Mouse (Mus musculus): ENCODE data around the gene Ntng2. TPM values are rescaled to one million over a fixed set of nuclear protein-coding genes. Genes with fewer than 3 reads are reported as not detected.

Gene Ntng2
- polyA plus RNA-seq, 1 experiment, result not detected

GRCm38 (mm10) chr2:29183266-29183924 lies 69.4 kb downstream of the Ntng2 start:
- 80% methylated on average over 6 of the region's 6 CpGs for WGBS
- Histone ChIP-seq H3K27ac (ENCODE audit: insufficient read depth, low read depth, low read length) (no peak overlapping the region), H3K4me3 (ENCODE audit: insufficient read depth, low read depth, low read length) (no peak overlapping the region), H3K4me1 (ENCODE audit: control insufficient read depth, insufficient read depth, low read length) (peaks cover 7% of the 10 kb centered on the region)
- TF ChIP-seq POLR2A (IDR thresholded peaks at IDR 0.05; ENCODE audit: insufficient read depth, low read depth, low read length), result no peak
- TF ChIP-seq CTCF (IDR thresholded peaks at IDR 0.05; ENCODE audit: insufficient read depth, low read depth, low read length), result no peak

GRCm38 (mm10) chr2:29181111-29181510 lies 71.7 kb downstream of the Ntng2 start:
- Histone ChIP-seq H3K4me1 (ENCODE audit: control insufficient read depth, insufficient read depth, low read length) (peaks cover 7% of the 10 kb centered on the region), H3K4me3 (ENCODE audit: insufficient read depth, low read depth, low read length) (no peak overlapping the region), H3K27ac (ENCODE audit: insufficient read depth, low read depth, low read length) (no peak overlapping the region)
- TF ChIP-seq POLR2A (IDR thresholded peaks at IDR 0.05; ENCODE audit: insufficient read depth, low read depth, low read length) (no peak), CTCF (IDR thresholded peaks at IDR 0.05; ENCODE audit: insufficient read depth, low read depth, low read length) (no peak)
- 86% methylated on average over 2 of the region's 2 CpGs for WGBS

GRCm38 (mm10) chr2:29179810-29180209 lies 73.0 kb downstream of the Ntng2 start:
- Histone ChIP-seq H3K4me1 (ENCODE audit: control insufficient read depth, insufficient read depth, low read length) (peaks cover 7% of the 10 kb centered on the region), H3K27ac (ENCODE audit: insufficient read depth, low read depth, low read length) (no peak overlapping the region), H3K4me3 (ENCODE audit: insufficient read depth, low read depth, low read length) (no peak overlapping the region)
- TF ChIP-seq CTCF (IDR thresholded peaks at IDR 0.05; ENCODE audit: insufficient read depth, low read depth, low read length) (no peak), POLR2A (IDR thresholded peaks at IDR 0.05; ENCODE audit: insufficient read depth, low read depth, low read length) (no peak)
- 58% methylated on average over 4 of the region's 4 CpGs for WGBS

- 96% methylated on average over 3 of the region's 3 CpGs for WGBS
- no peak overlapping the region for H3K4me3 ChIP-seq (ENCODE audit: insufficient read depth, low read depth, low read length)
- no peak overlapping the region for H3K27ac ChIP-seq (ENCODE audit: insufficient read depth, low read depth, low read length)
- peaks cover 4% of the 10 kb centered on the region for H3K4me1 ChIP-seq (ENCODE audit: control insufficient read depth, insufficient read depth, low read length)
- TF ChIP-seq POLR2A (IDR thresholded peaks at IDR 0.05; ENCODE audit: insufficient read depth, low read depth, low read length) (no peak), CTCF (IDR thresholded peaks at IDR 0.05; ENCODE audit: insufficient read depth, low read depth, low read length) (no peak)
These were observed 77.9 kb downstream of the Ntng2 start for GRCm38 (mm10) chr2:29174887-29175286.

GRCm38 (mm10) chr2:29168067-29168466 lies 84.7 kb downstream of the Ntng2 start:
- 94% methylated on average over 5 of the region's 5 CpGs for WGBS
- Histone ChIP-seq H3K4me1 (ENCODE audit: control insufficient read depth, insufficient read depth, low read length) (no peaks in the 10 kb centered on the region), H3K4me3 (ENCODE audit: insufficient read depth, low read depth, low read length) (no peak overlapping the region), H3K27ac (ENCODE audit: insufficient read depth, low read depth, low read length) (no peak overlapping the region)
- no peak for TF ChIP-seq POLR2A (IDR thresholded peaks at IDR 0.05; ENCODE audit: insufficient read depth, low read depth, low read length)
- TF ChIP-seq CTCF (IDR thresholded peaks at IDR 0.05; ENCODE audit: insufficient read depth, low read depth, low read length), result no peak

GRCm38 (mm10) chr2:29151941-29152340 lies 100.9 kb downstream of the Ntng2 start:
- no peak overlapping the region for H3K4me3 ChIP-seq (ENCODE audit: insufficient read depth, low read depth, low read length)
- TF ChIP-seq POLR2A (IDR thresholded peaks at IDR 0.05; ENCODE audit: insufficient read depth, low read depth, low read length) (no peak), CTCF (IDR thresholded peaks at IDR 0.05; ENCODE audit: insufficient read depth, low read depth, low read length) (no peak)
- 67% methylated on average over 2 of the region's 2 CpGs for WGBS
- H3K27ac ChIP-seq (ENCODE audit: insufficient read depth, low read depth, low read length), result no peak overlapping the region
- H3K4me1 ChIP-seq (ENCODE audit: control insufficient read depth, insufficient read depth, low read length), result no peaks in the 10 kb centered on the region

Other genes starting within 250 kb of the Ntng2 start
- not detected in 2 replicates for gene Cfap77, start 197.9 kb downstream of the Ntng2 start, polyA plus RNA-seq (2012; ENCODE audit: insufficient read depth, insufficient read length, low replicate concordance, missing spikeins)
- gene Ttf1, start 192.7 kb downstream of the Ntng2 start, polyA plus RNA-seq (2012; ENCODE audit: insufficient read depth, insufficient read length, low replicate concordance, missing spikeins), result not detected in 2 replicates
- gene Setx, start 128.8 kb downstream of the Ntng2 start, polyA plus RNA-seq (2012; ENCODE audit: insufficient read depth, insufficient read length, low replicate concordance, missing spikeins), result 97.8 and 329 TPM in 2 replicates
- gene Med27, start 93.8 kb upstream of the Ntng2 start, polyA plus RNA-seq (2012; ENCODE audit: insufficient read depth, insufficient read length, low replicate concordance, missing spikeins), result not detected in 2 replicates